Comparison of ENCODE assay signal across 24 mouse cellular contexts in the genomic region with DNA sequence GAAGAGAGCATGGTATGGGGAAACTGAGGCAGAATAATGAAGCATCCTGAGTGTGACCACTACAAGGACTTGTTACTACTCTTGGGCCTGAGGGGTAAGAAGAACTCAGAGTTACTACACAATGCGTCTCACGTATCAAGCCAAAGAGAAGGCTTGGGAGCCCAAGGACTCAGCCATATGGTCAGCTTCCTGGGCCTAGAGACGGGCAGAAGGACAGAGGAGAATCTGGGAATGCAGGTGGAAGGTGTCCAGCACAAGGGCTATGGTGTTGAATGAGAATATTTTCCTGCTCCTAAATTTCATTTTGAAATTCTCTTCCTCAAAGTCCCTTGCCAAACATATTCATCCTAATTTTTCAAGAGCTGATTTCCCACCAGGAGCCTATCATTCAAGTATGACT. TPM values are rescaled to one million over a fixed set of nuclear protein-coding genes. Genes with fewer than 3 reads are reported as not detected.
DNase-seq lines count a peak whose midpoint lies in the region; ATAC-seq and TF ChIP-seq lines count a peak whose summit lies in the region.
"Had no signal": no experiment of that assay in that cellular context is flagged by ENCODE, and none has a peak within 500 bp of the region (broad histone marks: within the 10 kb centered on the region; RNA-seq: fewer than 3 reads in every experiment).

No protein-coding gene starts in this region.

- no peak overlapping the region for H3K9ac ChIP-seq in heart, embryonic 12.5 days
- H3K9ac ChIP-seq: forebrain, embryonic 13.5 days; hindbrain, embryonic 12.5 days; hindbrain, embryonic 15.5 days had no signal

- H3K36me3 ChIP-seq in heart, embryonic 12.5 days, result no peaks in the 10 kb centered on the region
- H3K36me3 ChIP-seq: forebrain, embryonic 10.5 days; heart, embryonic 10.5 days; hindbrain, embryonic 12.5 days; hindbrain, embryonic 15.5 days had no signal

- no peak for ATAC-seq in heart, embryonic 12.5 days (ENCODE audit: insufficient number of reproducible peaks, low FRiP score)
- ATAC-seq: activated CD4-positive, CD25-positive, alpha-beta regulatory T cell, adult 4 months; CD4-positive, CD25-positive, alpha-beta regulatory T cell, adult 4 months; forebrain, embryonic 13.5 days; forebrain, embryonic 16.5 days; intestine, postnatal 0 days had no signal

- WGBS in cerebellum, adult 2 months, result 17% methylated on average over 3 of the region's 3 CpGs
- WGBS in heart, embryonic 12.5 days, result 69% methylated on average over 3 of the region's 3 CpGs

- DNase-seq in cerebellum, adult 18-20 months, result peak; percentile 44 to 66
- no peak for DNase-seq in cerebellum, postnatal 4 days (ENCODE audit: low spot score in 2 of 2)
- DNase-seq in cerebellum, adult 2 months, result peak; percentile 37 to 66
- peak; percentile 61 for DNase-seq in cerebellum, adult 9-10 months
- peak; percentile 46 to 52 for DNase-seq in cerebellum, postnatal 36 days
- no peak for DNase-seq in left cerebral cortex, adult 9 months (ENCODE audit: low spot score in 2 of 2)
- DNase-seq: adrenal gland, adult 8-10 months; adrenal gland, postnatal 25 days; gastrocnemius, postnatal 10 days; gastrocnemius, postnatal 36 days; heart, adult 2 months; kidney, adult 2 months had no signal

- H3K4me2 ChIP-seq in heart, embryonic 12.5 days, result no peak overlapping the region
- H3K4me2 ChIP-seq: forebrain, embryonic 13.5 days; hindbrain, embryonic 12.5 days; hindbrain, embryonic 15.5 days had no signal

- peaks cover 7% of the 10 kb centered on the region; the same call in 1 of the 2 replicates for H3K4me1 ChIP-seq in cerebellum, adult 2 months (ENCODE audit: control insufficient read depth, insufficient read depth, low read length)
- H3K4me1 ChIP-seq in heart, embryonic 12.5 days (replicated peaks), result no peaks in the 10 kb centered on the region
- H3K4me1 ChIP-seq: forebrain, embryonic 10.5 days; forebrain, embryonic 13.5 days; heart, embryonic 10.5 days; hindbrain, embryonic 12.5 days; hindbrain, embryonic 15.5 days had no signal

- no peaks in the 10 kb centered on the region for H3K9me3 ChIP-seq in heart, embryonic 12.5 days (replicated peaks)
- H3K9me3 ChIP-seq: forebrain, embryonic 10.5 days; forebrain, embryonic 13.5 days; heart, embryonic 10.5 days; hindbrain, embryonic 12.5 days; hindbrain, embryonic 15.5 days had no signal

- H3K27me3 ChIP-seq in cerebellum, adult 2 months (ENCODE audit: control insufficient read depth, insufficient read depth, low read length), result no peaks in the 10 kb centered on the region
- no peaks in the 10 kb centered on the region for H3K27me3 ChIP-seq in heart, embryonic 12.5 days (replicated peaks)
- H3K27me3 ChIP-seq: forebrain, embryonic 13.5 days; hindbrain, embryonic 12.5 days; hindbrain, embryonic 15.5 days had no signal

- no peak for TF ChIP-seq POLR2A in cerebellum, adult 2 months (IDR thresholded peaks at IDR 0.05; ENCODE audit: borderline replicate concordance, insufficient read depth, low read length)

- no peak overlapping the region for H3K4me3 ChIP-seq in cerebellum, adult 2 months (replicated peaks; ENCODE audit: insufficient read depth, low read depth, low read length)
- H3K4me3 ChIP-seq in heart, embryonic 12.5 days, result no peak overlapping the region
- H3K4me3 ChIP-seq: forebrain, embryonic 10.5 days; forebrain, embryonic 13.5 days; heart, adult 2 months; heart, embryonic 10.5 days; hindbrain, embryonic 12.5 days; hindbrain, embryonic 15.5 days had no signal

- no peak for TF ChIP-seq CTCF in cerebellum, adult 2 months (IDR thresholded peaks at IDR 0.05; ENCODE audit: borderline replicate concordance, insufficient read depth, low read depth, low read length)

- H3K27ac ChIP-seq in cerebellum, adult 2 months (ENCODE audit: insufficient read depth, low read length), result no peak overlapping the region
- no peak overlapping the region for H3K27ac ChIP-seq in heart, embryonic 12.5 days (ENCODE audit: poor library complexity, severe bottlenecking)
- H3K27ac ChIP-seq: forebrain, embryonic 10.5 days; forebrain, embryonic 13.5 days; heart, adult 2 months; heart, embryonic 10.5 days; hindbrain, embryonic 12.5 days; hindbrain, embryonic 15.5 days had no signal

RNA-seq across cellular contexts. Expression of a gene that starts 12.0 kb away (rescaled TPM):
- 9.3 and 9.6 TPM in 2 replicates for polyA plus RNA-seq in cerebellum, adult 2 months (2012; rRNA removed)
- polyA plus RNA-seq in heart, embryonic 12.5 days (2016; fragmentation: Nextera tagmentation; extraction: Ambion mirVana), result 0.09 and 0.14 TPM in 2 replicates
- polyA plus RNA-seq: activated CD4-positive, CD25-positive, alpha-beta regulatory T cell, adult 4 months; CD4-positive, CD25-positive, alpha-beta regulatory T cell, adult 4 months; heart, adult 2 months; heart, embryonic 14.5 days; heart, postnatal 0 days; intestine, postnatal 0 days; kidney, adult 2 months had no signal

Comparison
In these comparisons a context has a peak if more than half of its experiments do, and no peak if none do; other contexts are left out.
1. DNase-seq: peak in cerebellum, adult 18-20 months (2 of 2), cerebellum, adult 2 months (2 of 2), cerebellum, adult 9-10 months (single experiment) and cerebellum, postnatal 36 days (2 of 2); none in cerebellum, postnatal 4 days (0 of 2) and left cerebral cortex, adult 9 months (0 of 2).